Mouse (Mus musculus): ENCODE measurements around the gene Cxcr5.

- TF ChIP-seq CTCF (IDR thresholded peaks at IDR 0.05), result no peak
- no peak; the same call in 1 of the 2 replicates for TF ChIP-seq EP300 (IDR thresholded peaks at IDR 0.05)
Measured at GRCm38 (mm10) chr9:44483510-44484044, 78.1 kb downstream of the Cxcr5 start.

Data from lung, postnatal 0 days (tissue).